Mouse (Mus musculus): ENCODE data around the gene Zbtb8b. TPM values are rescaled to one million over a fixed set of nuclear protein-coding genes. Genes with fewer than 3 reads are reported as not detected.
"Not testable (repeated sequence)": the region's sequence is repeated elsewhere in the genome, so short reads cannot be mapped to it uniquely, and the experiment has no call there.

The Zbtb8b gene
- polyA plus RNA-seq, 1 experiment from 2014 or later = 6.3 TPM

DNA sequence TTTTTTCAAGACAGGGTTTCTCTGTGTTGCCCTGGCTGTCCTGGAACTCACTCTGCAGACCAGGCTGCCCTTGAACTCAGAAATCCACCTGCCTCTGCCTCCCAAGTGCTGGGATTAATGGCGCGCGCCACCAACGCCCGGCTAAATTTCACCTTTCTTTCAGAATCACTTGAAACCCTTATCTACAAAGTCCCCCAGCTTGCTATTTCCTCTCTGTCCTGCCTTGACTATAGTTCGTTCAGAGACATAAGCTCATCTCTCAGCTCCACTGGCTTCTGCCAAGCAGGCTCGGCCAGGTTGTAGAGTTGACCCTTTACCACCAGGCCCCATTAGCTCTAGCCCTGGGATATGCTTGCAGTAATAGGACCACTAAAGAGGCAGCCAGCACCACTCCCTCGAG, 6.7 kb upstream of the Zbtb8b start:
- Histone ChIP-seq H3K4me3 (ENCODE audit: low read length) (no peak overlapping the region), H3K9me3 (replicated peaks; ENCODE audit: control insufficient read depth, low read length) (no peaks in the 10 kb centered on the region), H3K9ac (ENCODE audit: low read length) (no peak overlapping the region), H3K4me2 (ENCODE audit: low read depth, low read length) (no peak overlapping the region), H3K27me3 (ENCODE audit: control insufficient read depth, insufficient read depth, low read length) (peaks cover under 1% of the 10 kb centered on the region; the same call in 1 of the 2 replicates), H3K4me1 (ENCODE audit: control insufficient read depth, insufficient read depth, low read length) (peaks cover 16% of the 10 kb centered on the region), H3K36me3 (ENCODE audit: control insufficient read depth, insufficient read depth) (no peaks in the 10 kb centered on the region), H3K27ac (ENCODE audit: low read length) (peak overlapping the region; percentile 52)
- no peak for ATAC-seq (replicated peaks; ENCODE audit: extremely low read depth, insufficient read depth, low FRiP score)
- WGBS = 62% methylated on average over 8 of the region's 8 CpGs

DNA sequence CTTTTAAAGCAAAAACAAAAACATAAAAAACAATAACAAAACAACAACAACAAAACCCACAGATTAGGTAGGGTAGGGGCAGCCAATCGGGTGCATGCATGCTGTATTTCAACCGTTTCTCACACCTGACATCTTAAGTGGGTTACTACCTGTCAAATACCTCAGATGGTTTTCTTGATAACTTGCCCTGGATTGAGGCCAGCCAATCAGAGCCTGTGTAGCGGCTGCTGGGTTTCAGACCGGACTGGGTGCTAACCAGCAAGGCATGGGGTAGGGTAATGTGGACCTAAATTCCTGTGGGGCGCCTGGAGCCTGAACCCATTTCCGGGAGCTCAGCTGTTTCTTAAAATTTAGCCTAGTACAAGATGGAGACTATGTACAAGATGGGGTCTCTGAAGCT, 492 bp upstream of the Zbtb8b start:
- Histone ChIP-seq H3K9ac (ENCODE audit: low read length) (no peak overlapping the region), H3K27me3 (ENCODE audit: control insufficient read depth, insufficient read depth, low read length) (peaks cover 20% of the 10 kb centered on the region), H3K9me3 (replicated peaks; ENCODE audit: control insufficient read depth, low read length) (no peaks in the 10 kb centered on the region), H3K4me1 (ENCODE audit: control insufficient read depth, insufficient read depth, low read length) (peaks cover 9% of the 10 kb centered on the region), H3K4me2 (ENCODE audit: low read depth, low read length) (peak overlapping the region; percentile 70), H3K27ac (ENCODE audit: low read length) (no peak overlapping the region), H3K36me3 (ENCODE audit: control insufficient read depth, insufficient read depth) (no peaks in the 10 kb centered on the region), H3K4me3 (ENCODE audit: low read length) (no peak overlapping the region; the same call in 1 of the 2 replicates)
- no peak; the same call in 1 of the 2 replicates for ATAC-seq (replicated peaks; ENCODE audit: extremely low read depth, insufficient read depth, low FRiP score)
- WGBS = 44% methylated on average over 6 of the region's 6 CpGs

DNA sequence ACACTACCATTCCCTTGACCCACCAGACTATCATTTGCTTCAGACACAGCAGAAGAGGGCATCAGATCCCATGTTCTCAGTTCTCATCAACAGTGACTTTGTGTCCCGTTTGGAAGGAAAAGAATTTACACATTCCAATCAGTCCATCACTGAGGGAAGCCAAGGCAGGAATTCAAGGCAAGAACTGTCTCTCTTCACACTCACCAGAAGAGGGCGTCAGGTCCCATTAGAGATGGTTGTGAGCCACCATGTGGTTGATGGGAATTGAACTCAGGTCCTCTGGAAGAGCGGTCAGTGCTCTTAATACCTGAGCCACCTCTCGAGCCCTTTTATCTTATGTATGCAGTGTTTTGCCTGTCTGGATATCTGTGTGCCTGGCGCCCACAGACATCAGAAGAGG, 22.3 kb downstream of the Zbtb8b start:
- WGBS = 70% methylated on average over 5 of the region's 5 CpGs
- Histone ChIP-seq H3K4me2 (ENCODE audit: low read depth, low read length) (no peak overlapping the region), H3K36me3 (ENCODE audit: control insufficient read depth, insufficient read depth) (no peaks in the 10 kb centered on the region), H3K4me1 (ENCODE audit: control insufficient read depth, insufficient read depth, low read length) (peaks cover 4% of the 10 kb centered on the region; the same call in 1 of the 2 replicates), H3K9ac (ENCODE audit: low read length) (no peak overlapping the region), H3K4me3 (ENCODE audit: low read length) (no peak overlapping the region), H3K27me3 (ENCODE audit: control insufficient read depth, insufficient read depth, low read length) (no peaks in the 10 kb centered on the region), H3K9me3 (replicated peaks; ENCODE audit: control insufficient read depth, low read length) (no peaks in the 10 kb centered on the region), H3K27ac (ENCODE audit: low read length) (no peak overlapping the region)
- ATAC-seq (replicated peaks; ENCODE audit: extremely low read depth, insufficient read depth, low FRiP score) = no peak

DNA sequence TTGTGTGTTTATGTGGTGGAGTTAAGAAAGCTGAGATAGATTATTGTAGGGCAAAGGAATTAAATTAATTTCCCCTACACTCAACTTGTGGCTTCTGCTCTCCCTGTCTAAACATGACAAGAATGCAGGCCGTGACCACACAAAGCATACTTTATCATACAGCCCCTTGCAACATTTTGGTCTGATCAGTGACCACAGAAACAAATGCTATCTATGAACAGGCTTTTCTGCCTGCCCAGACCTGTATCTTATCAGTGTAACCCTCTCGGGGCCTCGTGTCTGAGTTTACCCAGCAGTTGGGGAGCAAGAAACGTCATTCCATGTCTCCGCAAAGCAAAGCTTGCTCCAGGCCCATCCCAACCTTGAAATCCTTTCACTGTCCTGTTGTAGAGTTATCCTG, 24.2 kb downstream of the Zbtb8b start:
- Histone ChIP-seq H3K36me3 (ENCODE audit: control insufficient read depth, insufficient read depth) (no peaks in the 10 kb centered on the region), H3K4me2 (ENCODE audit: low read depth, low read length) (no peak overlapping the region), H3K4me1 (ENCODE audit: control insufficient read depth, insufficient read depth, low read length) (peaks cover 4% of the 10 kb centered on the region; the same call in 1 of the 2 replicates), H3K27ac (ENCODE audit: low read length) (no peak overlapping the region), H3K4me3 (ENCODE audit: low read length) (no peak overlapping the region), H3K9me3 (replicated peaks; ENCODE audit: control insufficient read depth, low read length) (no peaks in the 10 kb centered on the region), H3K9ac (ENCODE audit: low read length) (no peak overlapping the region), H3K27me3 (ENCODE audit: control insufficient read depth, insufficient read depth, low read length) (no peaks in the 10 kb centered on the region)
- WGBS = 14% methylated on average over 5 of the region's 5 CpGs
- ATAC-seq (replicated peaks; ENCODE audit: extremely low read depth, insufficient read depth, low FRiP score) = no peak

DNA sequence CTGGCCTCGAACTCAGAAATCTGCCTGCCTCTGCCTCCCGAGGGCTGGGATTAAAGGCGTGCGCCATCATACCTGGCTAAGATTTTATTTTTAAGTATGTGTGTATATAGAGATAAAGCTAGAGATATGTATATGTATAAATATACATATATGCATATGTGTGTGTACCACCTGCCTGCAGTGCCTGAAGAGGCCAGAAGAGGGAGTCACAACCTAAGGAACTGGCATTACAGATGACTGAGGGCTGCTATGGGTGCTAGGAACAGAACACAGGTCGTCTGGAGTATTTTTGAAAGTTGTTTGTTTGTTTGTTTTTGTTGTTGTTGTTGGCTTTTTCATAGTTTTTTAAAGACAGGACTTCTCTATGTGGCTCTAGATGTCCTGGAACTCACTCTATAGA, 24.8 kb downstream of the Zbtb8b start:
- Histone ChIP-seq H3K4me3 (ENCODE audit: low read length) (no peak overlapping the region), H3K4me2 (ENCODE audit: low read depth, low read length) (no peak overlapping the region), H3K9ac (ENCODE audit: low read length) (no peak overlapping the region), H3K9me3 (replicated peaks; ENCODE audit: control insufficient read depth, low read length) (no peaks in the 10 kb centered on the region), H3K27ac (ENCODE audit: low read length) (no peak overlapping the region), H3K36me3 (ENCODE audit: control insufficient read depth, insufficient read depth) (no peaks in the 10 kb centered on the region), H3K27me3 (ENCODE audit: control insufficient read depth, insufficient read depth, low read length) (no peaks in the 10 kb centered on the region), H3K4me1 (ENCODE audit: control insufficient read depth, insufficient read depth, low read length) (peaks cover 4% of the 10 kb centered on the region; the same call in 1 of the 2 replicates)
- no peak for ATAC-seq (replicated peaks; ENCODE audit: extremely low read depth, insufficient read depth, low FRiP score)
- 92% methylated on average over 5 of the region's 5 CpGs for WGBS

DNA sequence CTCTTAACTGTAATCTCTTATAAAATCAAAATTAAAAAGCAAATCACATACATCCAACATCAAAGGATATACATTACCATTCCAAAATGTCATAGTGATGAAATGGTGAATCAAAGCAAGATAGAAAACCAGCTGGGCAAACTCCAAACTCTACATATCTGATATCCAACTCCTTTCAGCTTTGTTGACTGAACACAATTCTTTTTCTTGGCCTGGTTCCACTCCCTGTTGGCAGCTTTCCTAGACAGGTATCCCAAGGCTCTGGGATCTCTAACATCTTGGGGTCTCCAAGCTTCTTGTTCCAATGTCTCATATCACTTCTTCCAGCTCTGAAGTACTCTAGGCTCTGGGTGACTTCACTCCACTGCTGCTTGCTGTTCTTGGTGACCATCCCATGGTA, 29.7 kb downstream of the Zbtb8b start:
- Histone ChIP-seq H3K4me2 (ENCODE audit: low read depth, low read length) (no peak overlapping the region), H3K9ac (ENCODE audit: low read length) (no peak overlapping the region), H3K27ac (ENCODE audit: low read length) (no peak overlapping the region), H3K9me3 (replicated peaks; ENCODE audit: control insufficient read depth, low read length) (no peaks in the 10 kb centered on the region), H3K27me3 (ENCODE audit: control insufficient read depth, insufficient read depth, low read length) (no peaks in the 10 kb centered on the region), H3K4me3 (ENCODE audit: low read length) (no peak overlapping the region), H3K36me3 (ENCODE audit: control insufficient read depth, insufficient read depth) (no peaks in the 10 kb centered on the region), H3K4me1 (ENCODE audit: control insufficient read depth, insufficient read depth, low read length) (no peaks in the 10 kb centered on the region)
- no peak for ATAC-seq (replicated peaks; ENCODE audit: extremely low read depth, insufficient read depth, low FRiP score)

DNA sequence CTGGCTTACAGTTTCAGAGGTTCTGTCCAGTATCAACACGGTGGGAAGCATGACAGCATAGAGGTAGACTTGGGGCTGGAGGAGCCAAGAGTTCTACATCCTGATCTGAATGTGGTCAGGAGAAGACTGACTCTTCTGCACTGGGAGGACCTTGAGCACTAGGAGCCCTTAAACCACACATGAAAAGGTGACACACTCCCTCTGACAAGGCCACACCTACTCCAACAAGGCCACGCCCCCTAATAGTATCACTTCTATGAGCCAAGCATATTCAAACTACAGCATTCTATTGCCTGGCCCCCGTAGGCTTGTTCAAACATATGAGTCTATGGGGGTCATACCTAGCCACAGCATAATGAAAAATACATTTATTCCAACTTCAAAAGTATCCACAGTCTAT, 30.1 kb downstream of the Zbtb8b start:
- WGBS = 88% methylated on average over 3 of the region's 3 CpGs
- not testable (repeated sequence) for H3K27me3 ChIP-seq (ENCODE audit: control insufficient read depth, insufficient read depth, low read length); H3K36me3 ChIP-seq (ENCODE audit: control insufficient read depth, insufficient read depth); H3K4me3 ChIP-seq (ENCODE audit: low read length); H3K9me3 ChIP-seq (replicated peaks; ENCODE audit: control insufficient read depth, low read length); H3K4me1 ChIP-seq (ENCODE audit: control insufficient read depth, insufficient read depth, low read length); H3K4me2 ChIP-seq (ENCODE audit: low read depth, low read length); ATAC-seq (replicated peaks; ENCODE audit: extremely low read depth, insufficient read depth, low FRiP score); H3K9ac ChIP-seq (ENCODE audit: low read length); H3K27ac ChIP-seq (ENCODE audit: low read length)

DNA sequence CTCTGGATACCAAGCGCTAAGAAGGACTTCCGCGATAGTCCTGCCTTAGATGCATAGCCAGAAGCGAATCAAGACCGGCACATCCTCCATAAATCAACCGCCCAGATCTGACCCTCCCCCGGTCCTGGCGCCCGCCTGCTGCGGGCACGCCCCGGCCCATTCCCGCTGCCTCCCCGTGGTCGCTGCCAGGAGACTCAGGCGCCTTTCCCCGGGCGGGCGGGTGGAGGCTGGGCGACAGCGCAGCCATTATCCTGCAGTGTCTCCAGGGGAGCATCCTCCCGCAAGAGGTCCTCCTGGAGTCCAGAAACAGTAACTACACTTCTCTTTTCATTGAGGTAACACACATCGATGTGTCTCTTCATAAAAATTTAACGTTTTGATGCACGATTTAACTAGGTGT, 34.2 kb downstream of the Zbtb8b start:
- Histone ChIP-seq H3K27me3 (ENCODE audit: control insufficient read depth, insufficient read depth, low read length) (no peaks in the 10 kb centered on the region), H3K9ac (ENCODE audit: low read length) (peak overlapping the region; percentile 10), H3K4me1 (ENCODE audit: control insufficient read depth, insufficient read depth, low read length) (no peaks in the 10 kb centered on the region), H3K27ac (ENCODE audit: low read length) (no peak overlapping the region), H3K4me3 (ENCODE audit: low read length) (peak overlapping the region; percentile 38), H3K9me3 (replicated peaks; ENCODE audit: control insufficient read depth, low read length) (no peaks in the 10 kb centered on the region), H3K4me2 (ENCODE audit: low read depth, low read length) (peak overlapping the region; percentile 57), H3K36me3 (ENCODE audit: control insufficient read depth, insufficient read depth) (no peaks in the 10 kb centered on the region)
- WGBS = 3% methylated on average over 25 of the region's 25 CpGs
- ATAC-seq (replicated peaks; ENCODE audit: extremely low read depth, insufficient read depth, low FRiP score) = peak; percentile 76

DNA sequence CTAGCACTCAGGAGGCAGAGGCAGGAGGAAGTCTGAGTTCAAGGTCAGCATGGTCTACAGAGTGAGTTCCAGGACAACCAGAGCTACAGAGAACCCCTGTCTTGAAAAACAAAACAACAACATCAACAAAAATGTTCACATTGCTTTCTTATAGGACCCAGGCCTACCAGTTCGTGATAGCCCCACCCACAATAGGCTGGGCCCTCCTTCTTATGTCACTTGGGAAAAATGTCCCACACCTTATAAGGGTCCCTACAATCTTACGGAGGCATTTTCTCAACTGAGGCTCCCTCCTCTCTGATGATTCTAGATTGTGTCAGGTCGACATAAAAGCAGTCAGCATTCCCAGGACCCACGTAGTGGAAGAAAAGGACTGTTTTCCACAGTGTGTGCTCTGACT, 40.8 kb downstream of the Zbtb8b start:
- H3K27me3 ChIP-seq (ENCODE audit: control insufficient read depth, insufficient read depth, low read length) = no peaks in the 10 kb centered on the region
- H3K27ac ChIP-seq (ENCODE audit: low read length) = no peak overlapping the region
- no peak overlapping the region for H3K4me2 ChIP-seq (ENCODE audit: low read depth, low read length)
- H3K9ac ChIP-seq (ENCODE audit: low read length) = no peak overlapping the region
- WGBS = 77% methylated on average over 4 of the region's 4 CpGs
- ATAC-seq (replicated peaks; ENCODE audit: extremely low read depth, insufficient read depth, low FRiP score) = no peak
- no peaks in the 10 kb centered on the region for H3K4me1 ChIP-seq (ENCODE audit: control insufficient read depth, insufficient read depth, low read length)
- no peak overlapping the region for H3K4me3 ChIP-seq (ENCODE audit: low read length)
- H3K36me3 ChIP-seq (ENCODE audit: control insufficient read depth, insufficient read depth) = no peaks in the 10 kb centered on the region
- no peaks in the 10 kb centered on the region for H3K9me3 ChIP-seq (replicated peaks; ENCODE audit: control insufficient read depth, low read length)

DNA sequence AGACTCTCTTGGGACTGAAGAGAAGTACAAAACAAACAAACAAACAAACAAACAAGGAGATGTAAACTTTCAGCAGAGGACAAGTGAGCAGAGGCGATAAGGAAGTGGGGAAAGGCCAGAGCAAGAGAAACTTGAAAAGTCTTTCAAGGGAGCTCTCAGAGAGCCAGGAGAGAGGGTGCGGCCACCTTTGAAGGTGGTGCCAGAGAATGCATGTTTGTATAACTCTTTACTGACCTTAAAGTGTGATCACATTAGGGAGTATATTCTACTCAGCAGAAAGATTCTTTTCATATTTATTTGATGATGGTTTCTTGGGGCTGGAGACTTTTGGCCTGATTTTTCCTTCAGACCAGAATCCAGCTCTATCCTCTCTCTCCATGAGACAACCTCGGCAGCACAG, 43.7 kb downstream of the Zbtb8b start:
- no peaks in the 10 kb centered on the region for H3K4me1 ChIP-seq (ENCODE audit: control insufficient read depth, insufficient read depth, low read length)
- H3K36me3 ChIP-seq (ENCODE audit: control insufficient read depth, insufficient read depth) = no peaks in the 10 kb centered on the region
- no peak overlapping the region for H3K4me2 ChIP-seq (ENCODE audit: low read depth, low read length)
- H3K27ac ChIP-seq (ENCODE audit: low read length) = no peak overlapping the region
- H3K27me3 ChIP-seq (ENCODE audit: control insufficient read depth, insufficient read depth, low read length) = no peaks in the 10 kb centered on the region
- H3K4me3 ChIP-seq (ENCODE audit: low read length) = no peak overlapping the region
- no peak for ATAC-seq (replicated peaks; ENCODE audit: extremely low read depth, insufficient read depth, low FRiP score)
- H3K9me3 ChIP-seq (replicated peaks; ENCODE audit: control insufficient read depth, low read length) = no peaks in the 10 kb centered on the region
- WGBS = 70% methylated on average over 3 of the region's 3 CpGs
- no peak overlapping the region for H3K9ac ChIP-seq (ENCODE audit: low read length)

Data from heart, embryonic 16.5 days (tissue).